23 mouse cellular contexts compared by ENCODE assay signal in genomic region chr5:91134961-91135360, GRCm38 (mm10). TPM values are rescaled to one million over a fixed set of nuclear protein-coding genes. Genes with fewer than 3 reads are reported as not detected.
DNase-seq lines count a peak whose midpoint lies in the region; ATAC-seq and TF ChIP-seq lines count a peak whose summit lies in the region.
"Had no signal": no experiment of that assay in that cellular context is flagged by ENCODE, and none has a peak within 500 bp of the region (broad histone marks: within the 10 kb centered on the region; RNA-seq: fewer than 3 reads in every experiment).

No protein-coding gene starts in this region.

- H3K9me3 ChIP-seq in intestine, embryonic 16.5 days (ENCODE audit: control insufficient read depth, low read length) = no peaks in the 10 kb centered on the region
- H3K9me3 ChIP-seq in kidney, embryonic 14.5 days (ENCODE audit: control insufficient read depth, low read length) = no peaks in the 10 kb centered on the region
- H3K9me3 ChIP-seq: embryonic facial prominence, embryonic 13.5 days; embryonic facial prominence, embryonic 15.5 days; forebrain, embryonic 10.5 days; forebrain, embryonic 12.5 days had no signal

- no peak overlapping the region for H3K9ac ChIP-seq in intestine, embryonic 16.5 days (ENCODE audit: low read depth, low read length)
- H3K9ac ChIP-seq in kidney, embryonic 14.5 days (ENCODE audit: low read depth, low read length) = no peak overlapping the region
- H3K9ac ChIP-seq: embryonic facial prominence, embryonic 13.5 days; embryonic facial prominence, embryonic 15.5 days; forebrain, embryonic 12.5 days had no signal

- H3K4me1 ChIP-seq in testis, adult 2 months (ENCODE audit: control insufficient read depth, insufficient read depth, low read length) = peaks cover 7% of the 10 kb centered on the region
- H3K4me1 ChIP-seq in intestine, embryonic 16.5 days (ENCODE audit: control insufficient read depth, insufficient read depth, low read length) = peaks cover 4% of the 10 kb centered on the region
- no peaks in the 10 kb centered on the region for H3K4me1 ChIP-seq in kidney, embryonic 14.5 days (ENCODE audit: control insufficient read depth, insufficient read depth, low read length)

- no peak overlapping the region for H3K4me2 ChIP-seq in intestine, embryonic 16.5 days (ENCODE audit: low read depth, low read length)
- H3K4me2 ChIP-seq in kidney, embryonic 14.5 days (replicated peaks; ENCODE audit: low read depth, low read length) = no peak overlapping the region
- H3K4me2 ChIP-seq: embryonic facial prominence, embryonic 13.5 days; embryonic facial prominence, embryonic 15.5 days; forebrain, embryonic 12.5 days had no signal

- no peak overlapping the region for H3K27ac ChIP-seq in testis, adult 2 months (ENCODE audit: control insufficient read depth, insufficient read depth, low read depth, low read length)
- H3K27ac ChIP-seq in intestine, embryonic 16.5 days (ENCODE audit: low read length) = no peak overlapping the region
- H3K27ac ChIP-seq in kidney, embryonic 14.5 days (ENCODE audit: low read depth, low read length) = no peak overlapping the region
- H3K27ac ChIP-seq: embryonic facial prominence, embryonic 13.5 days; embryonic facial prominence, embryonic 15.5 days; forebrain, embryonic 10.5 days; forebrain, embryonic 12.5 days had no signal

- H3K36me3 ChIP-seq in testis, adult 2 months (ENCODE audit: control insufficient read depth, insufficient read depth, low read length) = no peaks in the 10 kb centered on the region
- no peaks in the 10 kb centered on the region for H3K36me3 ChIP-seq in intestine, embryonic 16.5 days (ENCODE audit: control insufficient read depth, insufficient read depth, low read length)
- no peaks in the 10 kb centered on the region for H3K36me3 ChIP-seq in kidney, embryonic 14.5 days (ENCODE audit: control insufficient read depth, insufficient read depth, low read length)
- H3K36me3 ChIP-seq: embryonic facial prominence, embryonic 13.5 days; embryonic facial prominence, embryonic 15.5 days; forebrain, embryonic 10.5 days; forebrain, embryonic 12.5 days had no signal

- no peak for TF ChIP-seq CTCF in testis, adult 2 months (IDR thresholded peaks at IDR 0.05; ENCODE audit: control insufficient read depth, insufficient read depth, insufficient replicate concordance, low read depth, low read length)

- no peak for DNase-seq in testis, postnatal 14 days (ENCODE audit: low spot score)
- no peak for DNase-seq in frontal cortex, adult 2 months (ENCODE audit: extremely low spot score in 1 of 2, low spot score in 1 of 2)
- DNase-seq: adrenal gland, adult 2 months; adrenal gland, postnatal 10 days; adrenal gland, postnatal 25 days; cerebellum, adult 11 months; cerebellum, adult 18-20 months; cerebellum, adult 8-10 months; cerebellum, adult 9-11 months; cerebellum, postnatal 14 days; cerebellum, postnatal 36 days; embryo, embryonic 11 days had no signal

- peak; percentile 49 for ATAC-seq in intestine, embryonic 16.5 days
- ATAC-seq in kidney, embryonic 14.5 days (ENCODE audit: low FRiP score, low TSS enrichment) = no peak
- ATAC-seq: forebrain, embryonic 14.5 days; forebrain, embryonic 16.5 days had no signal

- no peak for TF ChIP-seq POLR2A in testis, adult 2 months (IDR thresholded peaks at IDR 0.05; ENCODE audit: control insufficient read depth, low read depth, low read length)

- peak overlapping the region; percentile 24 for H3K4me3 ChIP-seq in testis, adult 2 months (ENCODE audit: control insufficient read depth, low read depth, low read length)
- no peak overlapping the region for H3K4me3 ChIP-seq in intestine, embryonic 16.5 days (ENCODE audit: low read length)
- H3K4me3 ChIP-seq in kidney, embryonic 14.5 days (ENCODE audit: low read length) = no peak overlapping the region
- H3K4me3 ChIP-seq: embryonic facial prominence, embryonic 13.5 days; embryonic facial prominence, embryonic 15.5 days; erythroblast, embryonic 14.5 days; forebrain, embryonic 10.5 days; forebrain, embryonic 12.5 days had no signal

- WGBS in intestine, embryonic 16.5 days = 30% methylated on average over 1 of the region's 1 CpGs
- WGBS in kidney, embryonic 14.5 days = 48% methylated on average over 1 of the region's 1 CpGs

- no peaks in the 10 kb centered on the region for H3K27me3 ChIP-seq in testis, adult 2 months (ENCODE audit: control insufficient read depth, insufficient read depth, low read length)
- H3K27me3 ChIP-seq in intestine, embryonic 16.5 days (replicated peaks; ENCODE audit: control insufficient read depth, insufficient read depth, low read length) = no peaks in the 10 kb centered on the region
- peaks cover 2% of the 10 kb centered on the region; the same call in 1 of the 2 replicates for H3K27me3 ChIP-seq in kidney, embryonic 14.5 days (ENCODE audit: control insufficient read depth, insufficient read depth, low read length)

RNA-seq across cellular contexts. Expression of gene Areg, which starts 4.4 kb away (rescaled TPM):
- not detected in 2 replicates for polyA plus RNA-seq in testis, adult 2 months (2012; rRNA removed)
- polyA plus RNA-seq in intestine, embryonic 16.5 days (2015; fragmentation: Nextera tagmentation; extraction: Ambion mirVana) = 2.9 and 3.8 TPM in 2 replicates
- 0.18 TPM in 1 of 2 replicates, not detected in the other for polyA plus RNA-seq in kidney, embryonic 14.5 days (2014; fragmentation: Nextera tagmentation; extraction: Ambion mirVana)
- 0.18 and 0.48 TPM in 2 replicates for polyA plus RNA-seq in frontal cortex, adult 2 months (2012; rRNA removed)
- polyA plus RNA-seq: adrenal gland, adult 2 months; embryonic facial prominence, embryonic 11.5 days; erythroblast, embryonic 14.5 days; forebrain, embryonic 10.5 days; forebrain, embryonic 12.5 days; forebrain, embryonic 14.5 days; forebrain, embryonic 16.5 days had no signal
